Mouse (Mus musculus) left cerebral cortex, adult 11 months (tissue): ENCODE results near the gene Krt16.
A peak's percentile ranks its signal among the peaks of the same experiment; 100 is the strongest.

Source experiments
- DNase-seq: peaks from one replicate; pipeline ENCODE4 v3.0.0; 2022; ENCODE audit warnings: low spot score

The Krt16 gene

GRCm38 (mm10) chr11:100248852-100249465 lies at the start of gene Krt16:
Gene Krt16 (minus strand): TSS chr11:100248902.
- DNase-seq = no peak

GRCm38 (mm10) chr11:100297801-100298200 lies 49.1 kb upstream of the Krt16 start:
- no peak for DNase-seq

- no peak for DNase-seq
Observed at GRCm38 (mm10) chr11:100295308-100295707, 46.6 kb upstream of the Krt16 start.

DNA sequence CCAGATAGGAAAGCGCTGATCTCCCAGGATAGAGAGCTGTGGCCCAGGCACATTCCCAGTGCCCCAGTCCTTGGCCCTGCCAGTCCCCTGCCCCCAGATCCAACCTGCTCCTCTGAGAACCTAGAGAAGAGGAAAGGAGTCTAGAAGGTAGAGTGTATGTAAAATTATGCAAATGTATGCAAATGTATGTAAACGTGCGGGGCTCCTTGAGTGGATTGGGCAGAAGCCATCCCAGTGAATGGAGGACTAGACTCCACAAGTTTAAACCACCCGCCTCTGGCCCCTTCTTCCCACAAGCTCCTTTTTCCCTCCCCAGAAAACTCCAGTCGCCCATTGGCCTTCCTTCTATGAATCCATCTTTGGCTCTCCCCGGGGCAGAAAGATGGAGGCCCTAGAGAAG lies 44.2 kb upstream of the Krt16 start:
- no peak for DNase-seq

DNA sequence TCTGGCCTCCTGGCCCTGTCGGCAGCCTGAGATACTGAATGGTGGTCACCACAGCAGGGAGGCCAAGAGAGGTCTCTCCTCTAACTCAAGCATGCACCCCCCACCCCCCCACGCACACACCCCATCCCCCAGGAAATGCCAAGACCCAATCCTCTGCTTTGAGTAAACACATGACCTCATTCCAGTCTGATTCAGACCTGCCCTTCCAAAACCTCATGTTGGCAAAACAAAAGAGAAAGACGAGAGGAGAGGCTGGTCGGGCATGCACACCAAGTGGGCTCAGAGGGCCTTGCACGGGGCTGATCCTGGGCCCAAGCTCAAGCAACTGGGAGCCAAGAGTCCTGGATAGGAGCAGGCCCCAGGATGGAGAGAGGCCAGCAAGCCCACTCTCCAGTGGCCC lies 41.5 kb upstream of the Krt16 start:
- DNase-seq = no peak

DNA sequence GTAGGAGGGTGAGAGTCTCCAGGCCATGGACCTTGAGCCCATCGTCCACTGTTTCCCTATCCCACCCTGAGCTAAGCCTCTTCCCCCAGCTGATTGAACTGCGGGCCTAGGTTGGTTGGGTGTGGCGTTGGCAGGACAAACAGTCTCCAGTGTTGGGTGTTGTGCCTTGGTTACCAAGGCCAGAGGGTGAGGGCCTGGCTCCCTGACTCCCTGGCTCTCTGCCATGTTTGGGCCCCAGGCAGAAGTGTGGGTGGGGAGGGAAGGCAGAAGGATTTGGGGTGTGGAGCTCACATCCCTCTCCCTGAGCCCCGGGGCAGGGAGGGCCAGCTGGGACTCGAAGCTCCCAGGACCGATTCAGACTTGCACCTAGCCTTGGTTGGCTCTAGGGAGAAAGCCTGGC lies 40.2 kb upstream of the Krt16 start:
- no peak for DNase-seq

- no peak for DNase-seq
Observed at GRCm38 (mm10) chr11:100287024-100287423, 38.3 kb upstream of the Krt16 start.

- no peak for DNase-seq
Observed at GRCm38 (mm10) chr11:100284988-100285387, 36.3 kb upstream of the Krt16 start.

DNA sequence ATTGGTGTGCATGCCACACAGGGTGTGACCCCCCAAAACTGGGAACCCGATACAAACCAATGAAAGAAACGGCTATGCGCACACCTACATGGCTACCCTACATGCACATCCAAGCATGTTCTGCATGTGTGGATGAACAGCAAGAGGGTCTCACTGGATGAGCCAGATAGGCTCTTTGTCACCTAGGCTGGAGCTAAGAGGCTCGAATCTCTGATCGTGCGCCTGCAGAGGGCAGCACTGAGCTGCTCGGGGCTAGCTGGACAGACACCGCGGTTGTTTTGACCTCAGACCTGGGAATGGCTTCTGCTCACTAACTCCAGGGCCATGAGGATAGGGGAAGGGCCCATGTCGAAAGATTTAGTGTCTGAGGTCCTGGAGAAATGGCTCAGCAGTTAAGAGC lies 33.8 kb upstream of the Krt16 start:
- DNase-seq = peak; percentile 38

GRCm38 (mm10) chr11:100281596-100282544 lies 33.2 kb upstream of the Krt16 start:
- DNase-seq = peak; percentile 73

DNA sequence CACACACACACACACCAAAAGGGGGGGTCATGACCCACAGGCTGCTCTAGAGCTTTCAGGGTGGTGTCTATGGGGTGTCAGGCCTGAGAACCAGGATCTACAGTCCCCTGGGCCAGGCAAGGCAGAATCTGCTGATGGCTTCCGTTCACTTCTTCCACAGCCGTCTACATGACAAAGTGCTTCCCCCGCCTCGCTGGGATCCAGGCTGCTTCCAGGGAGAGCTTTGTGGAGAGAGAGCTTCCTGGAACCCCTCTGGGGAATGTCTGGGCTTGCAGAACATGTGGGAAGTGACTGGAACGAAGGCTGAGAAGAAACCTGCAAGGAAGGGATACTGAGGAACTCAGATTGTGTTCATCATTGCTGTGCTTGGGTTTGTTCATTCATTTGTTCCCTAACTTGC lies 30.1 kb upstream of the Krt16 start:
- DNase-seq = no peak

GRCm38 (mm10) chr11:100277726-100278480 lies 29.2 kb upstream of the Krt16 start:
- DNase-seq = no peak

GRCm38 (mm10) chr11:100275466-100275865 lies 26.8 kb upstream of the Krt16 start:
- DNase-seq = no peak

- DNase-seq = no peak
Observed at GRCm38 (mm10) chr11:100274719-100275118, 26.0 kb upstream of the Krt16 start.

GRCm38 (mm10) chr11:100271878-100272277 lies 23.2 kb upstream of the Krt16 start:
- DNase-seq = no peak

DNA sequence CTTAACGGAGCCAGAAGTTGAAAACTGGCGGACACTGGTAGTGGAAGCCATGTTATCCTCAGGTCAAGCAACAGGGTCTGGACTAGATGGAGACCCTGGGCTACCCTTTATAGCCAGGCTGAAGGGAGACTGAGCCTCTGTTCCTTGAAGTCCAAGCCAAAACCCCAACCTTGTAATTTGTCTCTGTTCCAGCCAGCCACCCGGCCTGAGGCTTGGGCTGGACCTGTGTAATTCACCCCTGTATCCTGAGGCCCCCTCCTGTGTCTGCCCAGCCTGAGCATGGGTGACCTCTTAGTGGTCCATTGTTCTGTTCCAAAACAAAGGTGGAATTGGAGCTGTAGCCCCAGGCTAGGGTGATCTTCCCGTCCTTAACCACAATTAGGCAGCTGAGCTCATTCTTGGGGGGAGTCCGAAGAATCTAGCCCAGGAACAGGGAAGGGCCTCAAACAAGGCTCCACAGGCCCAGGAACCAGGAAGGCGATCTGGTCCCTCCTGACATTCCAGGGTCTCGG lies 21.2 kb upstream of the Krt16 start, which contains the start of gene Krt42:
TSS of gene Krt42 (minus strand) at position 51 of the 512 bp plus-strand sequence.
- DNase-seq = no peak

- no peak for DNase-seq
Observed at GRCm38 (mm10) chr11:100262058-100262980, 13.6 kb upstream of the Krt16 start.

DNA sequence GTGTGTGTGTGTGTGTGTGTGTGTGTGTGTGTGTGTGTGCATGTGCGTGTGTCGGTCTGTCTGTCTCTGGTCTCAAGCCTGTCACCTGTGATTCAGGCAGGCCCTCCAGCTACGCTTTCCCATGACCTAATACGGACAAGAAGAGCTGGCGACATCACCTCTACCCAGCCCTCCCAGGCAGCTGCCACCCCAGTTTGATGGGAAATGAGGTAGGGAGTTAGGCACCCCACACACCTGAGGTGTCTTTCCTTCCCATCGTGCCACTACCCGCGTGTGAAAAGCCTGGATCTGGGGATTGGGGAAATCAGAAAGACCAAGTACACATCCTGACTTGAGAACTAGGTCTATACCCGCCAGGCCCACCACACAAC lies 12.5 kb upstream of the Krt16 start:
- no peak for DNase-seq

- no peak for DNase-seq
Observed at GRCm38 (mm10) chr11:100260514-100261234, 12.0 kb upstream of the Krt16 start, which contains the start of gene Krt17. Gene Krt17 (minus strand): TSS chr11:100261029.

DNA sequence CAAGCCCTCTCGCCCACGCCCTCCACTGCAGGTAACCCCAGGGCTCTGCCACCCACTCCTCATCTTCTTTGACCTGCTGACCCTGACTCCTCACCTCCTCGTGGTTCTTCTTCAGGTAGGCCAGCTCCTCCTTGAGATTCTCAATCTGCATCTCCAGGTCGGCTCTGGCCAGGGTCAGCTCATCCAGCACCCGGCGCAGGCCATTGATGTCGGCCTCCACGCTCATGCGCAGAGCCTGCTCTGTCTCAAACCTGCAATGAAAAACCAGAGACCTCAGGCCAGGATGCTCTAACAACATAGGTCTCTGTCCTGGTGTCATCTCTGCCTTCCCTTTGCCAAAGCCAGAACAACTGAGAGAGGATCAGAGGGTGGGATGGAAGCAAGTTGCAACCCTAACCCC lies 10.4 kb upstream of the Krt16 start:
- DNase-seq = no peak

GRCm38 (mm10) chr11:100257967-100258366 lies 9.3 kb upstream of the Krt16 start:
- DNase-seq = no peak
